Mouse (Mus musculus): ENCODE measurements around the gene Aqp9. TPM values are rescaled to one million over a fixed set of nuclear protein-coding genes. Genes with fewer than 3 reads are reported as not detected.

Aqp9 gene
- polyA plus RNA-seq (2012; ENCODE audit: insufficient read depth, insufficient read length, low replicate concordance, missing spikeins): not detected in 2 replicates

DNA sequence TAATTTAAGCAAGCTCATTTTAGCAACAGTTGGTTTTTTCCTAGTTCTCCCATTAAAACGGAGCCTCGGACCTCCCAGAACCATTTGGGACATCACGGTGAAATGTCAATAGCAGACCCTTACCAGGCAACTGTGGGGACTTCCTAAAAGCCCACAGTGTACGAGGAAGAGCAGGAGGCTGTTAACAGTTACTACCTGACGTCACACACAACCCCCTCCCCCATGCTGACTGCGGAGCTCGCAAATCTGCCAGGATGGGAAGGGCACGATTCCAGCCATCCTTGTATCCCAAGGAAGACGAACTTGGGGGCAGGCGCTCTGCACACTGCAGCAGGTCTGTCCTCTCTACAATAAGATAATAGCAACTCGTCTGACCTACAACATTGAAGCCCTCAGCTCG is at the start of gene Aqp9:
TSS of gene Aqp9 (minus strand) at position 172 of the 400 bp plus-strand sequence.
- Histone ChIP-seq H3K4me1 (ENCODE audit: control insufficient read depth, insufficient read depth, low read length) (peaks cover 11% of the 10 kb centered on the region), H3K27ac (ENCODE audit: insufficient read depth, low read depth, low read length) (no peak within 1 kb of the TSS; the same call in 1 of the 2 replicates), H3K4me3 (ENCODE audit: insufficient read depth, low read depth, low read length) (no peak within 1 kb of the TSS)
- WGBS: 14% methylated on average over 12 of the region's 12 CpGs
- TF ChIP-seq CTCF (IDR thresholded peaks at IDR 0.05; ENCODE audit: insufficient read depth, low read depth, low read length) (no peak), POLR2A (IDR thresholded peaks at IDR 0.05; ENCODE audit: insufficient read depth, low read depth, low read length) (no peak)

DNA sequence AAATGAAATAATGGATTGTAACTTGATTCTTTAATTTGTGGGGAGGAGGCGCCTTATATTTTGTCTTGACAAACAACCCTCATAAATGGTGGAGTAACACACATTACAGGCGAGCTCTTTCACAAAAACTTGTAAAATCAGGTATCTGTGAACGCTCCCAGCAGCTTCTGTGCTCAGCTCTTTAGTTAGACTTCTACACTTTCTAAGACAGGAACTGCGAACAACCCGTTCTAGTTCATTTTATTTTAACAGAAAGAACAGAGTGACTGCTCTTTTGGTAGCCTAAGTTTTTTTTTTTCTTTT is 49.3 kb upstream of the Aqp9 start:
- no peak for TF ChIP-seq CTCF (IDR thresholded peaks at IDR 0.05; ENCODE audit: insufficient read depth, low read depth, low read length)
- TF ChIP-seq POLR2A (IDR thresholded peaks at IDR 0.05; ENCODE audit: insufficient read depth, low read depth, low read length): no peak
- Histone ChIP-seq H3K27ac (ENCODE audit: insufficient read depth, low read depth, low read length) (no peak overlapping the region), H3K4me1 (ENCODE audit: control insufficient read depth, insufficient read depth, low read length) (peaks cover 5% of the 10 kb centered on the region; the same call in 1 of the 2 replicates), H3K4me3 (ENCODE audit: insufficient read depth, low read depth, low read length) (no peak overlapping the region)
- WGBS: 17% methylated on average over 5 of the region's 5 CpGs

DNA sequence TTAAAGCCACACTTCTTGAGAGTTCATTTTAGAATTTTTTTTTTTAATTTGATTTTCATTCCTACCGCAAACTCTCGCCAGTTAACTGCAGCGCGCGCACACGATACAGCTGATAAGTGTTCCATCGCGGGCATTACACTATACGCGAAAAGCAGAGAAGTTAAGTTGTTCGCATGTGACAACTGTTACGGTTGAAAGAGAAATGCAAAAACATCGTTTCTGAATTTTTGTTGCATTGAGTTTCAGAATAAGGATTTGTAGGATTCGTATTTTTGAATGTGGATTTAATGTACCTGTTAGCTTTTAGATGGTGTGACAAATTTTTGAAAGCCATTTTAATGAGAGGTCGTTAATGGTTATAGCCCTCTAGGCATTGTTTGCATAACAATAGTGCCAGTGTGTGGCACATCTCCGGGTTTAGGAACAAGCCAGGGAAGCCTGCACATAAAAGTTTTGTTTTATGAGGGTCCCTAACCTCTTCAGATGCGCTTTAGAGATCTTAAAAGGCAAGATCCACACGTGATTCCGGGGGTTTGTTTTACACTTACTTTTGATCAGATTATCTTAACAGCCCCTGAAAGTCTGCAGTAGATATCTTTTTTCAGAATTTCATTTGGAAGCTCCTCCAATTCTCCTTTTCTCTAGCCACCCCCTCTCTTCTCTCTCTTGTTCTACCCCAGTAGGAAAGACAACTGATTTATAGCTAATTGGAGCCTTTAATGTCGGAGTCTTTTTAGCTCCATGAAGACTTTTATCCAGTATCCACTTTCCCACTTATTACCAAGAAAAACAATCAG is 48.7 kb upstream of the Aqp9 start:
- 9% methylated on average over 20 of the region's 20 CpGs for WGBS
- no peak overlapping the region for H3K27ac ChIP-seq (ENCODE audit: insufficient read depth, low read depth, low read length)
- TF ChIP-seq CTCF (IDR thresholded peaks at IDR 0.05; ENCODE audit: insufficient read depth, low read depth, low read length): no peak
- peaks cover 5% of the 10 kb centered on the region; the same call in 1 of the 2 replicates for H3K4me1 ChIP-seq (ENCODE audit: control insufficient read depth, insufficient read depth, low read length)
- H3K4me3 ChIP-seq (ENCODE audit: insufficient read depth, low read depth, low read length): no peak overlapping the region

DNA sequence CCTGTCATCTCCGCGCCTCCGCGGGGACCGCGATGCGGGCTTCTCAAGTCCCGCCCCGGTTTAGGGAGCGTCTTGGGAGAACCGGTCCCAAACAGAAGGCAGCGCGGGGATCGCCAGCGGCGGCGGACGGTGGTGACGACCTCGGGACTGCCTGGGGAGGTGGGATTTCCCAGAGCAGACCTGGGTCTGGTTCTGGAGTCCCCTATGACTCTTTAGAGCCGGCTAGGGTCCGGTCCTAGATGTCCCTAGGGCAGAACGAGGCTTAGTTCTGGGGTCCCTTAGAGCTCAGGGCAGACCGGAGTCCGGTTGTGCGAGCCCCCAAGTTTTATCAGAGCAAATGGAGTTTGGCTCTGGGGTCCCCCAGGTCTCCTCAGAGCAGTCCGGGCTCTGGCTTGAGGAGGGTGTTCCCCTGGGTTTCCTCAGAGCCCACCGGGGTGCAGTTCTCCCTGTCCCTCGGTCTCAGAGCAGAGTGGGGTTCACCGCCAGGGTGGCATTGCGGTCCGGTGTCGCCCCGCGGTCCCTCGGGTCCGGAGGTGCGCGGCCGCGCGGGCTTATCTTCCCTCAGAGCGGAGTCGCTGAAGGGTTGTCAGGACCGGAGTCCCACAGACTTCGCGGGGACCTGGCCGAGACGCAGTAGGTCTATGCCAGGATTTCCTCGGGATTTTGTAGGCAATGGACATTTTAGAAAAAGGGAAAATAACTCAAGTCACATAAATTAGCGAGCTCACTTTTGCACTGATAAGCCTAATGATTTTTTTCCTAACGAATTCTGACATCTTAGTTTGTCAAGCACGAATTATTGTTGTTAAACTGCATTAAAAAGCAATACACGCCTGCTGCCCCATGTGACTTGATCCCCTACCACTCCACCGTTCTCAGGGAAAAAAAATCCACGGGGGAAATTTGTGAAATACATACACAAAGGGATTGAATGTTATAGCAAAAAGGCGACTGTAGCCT is 47.8 kb upstream of the Aqp9 start:
- Histone ChIP-seq H3K4me3 (ENCODE audit: insufficient read depth, low read depth, low read length) (peak overlapping the region; percentile 1; the same call in 1 of the 2 replicates), H3K27ac (ENCODE audit: insufficient read depth, low read depth, low read length) (no peak overlapping the region), H3K4me1 (ENCODE audit: control insufficient read depth, insufficient read depth, low read length) (peaks cover 5% of the 10 kb centered on the region; the same call in 1 of the 2 replicates)
- WGBS: 2% methylated on average over 57 of the region's 57 CpGs
- TF ChIP-seq POLR2A (IDR thresholded peaks at IDR 0.05; ENCODE audit: insufficient read depth, low read depth, low read length) (no peak), CTCF (IDR thresholded peaks at IDR 0.05; ENCODE audit: insufficient read depth, low read depth, low read length) (no peak)

DNA sequence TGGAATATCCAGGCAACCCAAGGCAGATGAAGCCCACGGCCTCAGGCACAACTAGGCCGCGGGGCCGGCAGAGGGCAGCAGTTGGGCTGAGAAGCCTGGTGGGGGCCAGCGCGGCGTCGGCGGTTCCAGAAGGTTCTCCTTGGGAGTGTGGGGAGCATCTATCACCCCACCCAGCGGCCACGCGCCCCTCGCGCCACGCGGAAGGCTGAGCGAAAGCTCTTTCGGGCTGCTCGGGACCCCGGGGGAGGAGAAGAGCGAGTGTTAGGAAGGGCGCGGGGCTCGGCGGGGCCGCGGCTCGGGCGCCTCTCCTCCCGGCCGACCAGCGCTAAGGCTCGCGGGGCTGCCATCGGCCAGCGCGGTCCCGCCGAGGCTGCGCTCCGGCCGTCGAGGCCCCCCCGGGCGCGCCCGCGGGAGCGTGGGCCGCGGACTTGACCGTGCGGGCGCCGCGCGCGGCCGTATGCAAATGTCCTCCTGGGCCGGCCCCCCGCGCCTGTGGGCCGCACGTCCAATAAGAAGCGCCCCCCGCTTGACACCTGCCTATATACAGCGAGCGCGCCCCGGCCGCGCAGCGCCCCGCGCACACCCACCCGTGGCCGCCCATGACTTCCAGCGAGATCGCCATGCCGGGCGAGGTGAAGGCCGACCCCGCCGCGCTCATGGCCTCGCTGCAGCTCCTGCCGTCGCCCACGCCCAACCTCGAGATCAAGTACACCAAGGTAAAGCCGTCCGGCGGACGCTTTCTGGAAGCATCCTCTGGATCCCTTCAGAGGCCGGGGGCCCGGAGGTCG is 47.0 kb upstream of the Aqp9 start, which contains the start of gene Aldh1a2:
TSS of gene Aldh1a2 (plus strand) at position 542 of the 788 bp plus-strand sequence.
- peaks cover 5% of the 10 kb centered on the region; the same call in 1 of the 2 replicates for H3K4me1 ChIP-seq (ENCODE audit: control insufficient read depth, insufficient read depth, low read length)
- H3K4me3 ChIP-seq (ENCODE audit: insufficient read depth, low read depth, low read length): peak within 1 kb of the TSS; percentile 5; the same call in 1 of the 2 replicates
- TF ChIP-seq POLR2A (IDR thresholded peaks at IDR 0.05; ENCODE audit: insufficient read depth, low read depth, low read length) (no peak), CTCF (IDR thresholded peaks at IDR 0.05; ENCODE audit: insufficient read depth, low read depth, low read length) (peak; percentile 33; the same call in 1 of the 2 replicates)
- no peak within 1 kb of the TSS for H3K27ac ChIP-seq (ENCODE audit: insufficient read depth, low read depth, low read length)
- 2% methylated on average over 85 of the region's 97 CpGs for WGBS

DNA sequence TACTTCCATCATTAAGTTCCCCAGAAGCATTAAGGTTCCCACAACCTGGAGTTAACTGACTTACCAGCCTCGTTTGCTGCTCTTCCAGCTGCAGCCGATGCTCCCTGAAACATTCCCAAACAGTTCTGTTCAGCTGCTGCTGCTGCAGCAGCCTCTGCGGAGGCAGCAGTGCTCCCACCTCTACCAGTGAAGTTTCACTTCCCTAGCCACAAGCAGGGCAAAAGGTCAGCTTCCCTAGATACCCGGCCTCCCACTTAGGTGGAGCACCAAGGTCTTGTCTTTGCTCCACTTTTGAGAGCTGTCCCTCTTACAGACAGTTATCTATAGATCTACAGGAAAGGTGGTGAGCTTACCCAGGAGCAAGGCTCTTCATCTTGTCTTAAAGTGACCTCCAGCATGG is 45.2 kb upstream of the Aqp9 start:
- no peak for TF ChIP-seq CTCF (IDR thresholded peaks at IDR 0.05; ENCODE audit: insufficient read depth, low read depth, low read length)
- TF ChIP-seq POLR2A (IDR thresholded peaks at IDR 0.05; ENCODE audit: insufficient read depth, low read depth, low read length): no peak
- peaks cover 5% of the 10 kb centered on the region; the same call in 1 of the 2 replicates for H3K4me1 ChIP-seq (ENCODE audit: control insufficient read depth, insufficient read depth, low read length)
- no peak overlapping the region for H3K4me3 ChIP-seq (ENCODE audit: insufficient read depth, low read depth, low read length)
- WGBS: 48% methylated on average over 4 of the region's 4 CpGs
- H3K27ac ChIP-seq (ENCODE audit: insufficient read depth, low read depth, low read length): no peak overlapping the region

DNA sequence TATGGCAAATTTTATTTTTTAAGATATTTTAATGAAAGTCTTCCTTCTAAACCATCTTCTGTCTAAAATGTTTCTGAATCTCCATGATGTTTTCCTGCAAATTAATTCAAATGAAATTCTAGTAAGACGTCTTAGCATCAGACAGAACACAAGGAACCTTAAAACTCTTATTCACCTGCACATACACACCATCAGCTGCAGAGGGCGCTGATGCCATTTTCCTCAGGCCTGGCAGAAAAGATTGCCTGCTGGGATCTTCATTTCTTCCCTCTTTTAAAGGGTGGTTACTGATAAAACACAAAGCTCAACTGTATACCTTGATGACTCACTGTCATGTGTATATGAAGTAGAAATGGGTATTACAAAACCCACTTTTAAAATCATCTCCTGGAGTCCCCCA is 42.4 kb upstream of the Aqp9 start:
- no peak for TF ChIP-seq CTCF (IDR thresholded peaks at IDR 0.05; ENCODE audit: insufficient read depth, low read depth, low read length)
- TF ChIP-seq POLR2A (IDR thresholded peaks at IDR 0.05; ENCODE audit: insufficient read depth, low read depth, low read length): no peak
- Histone ChIP-seq H3K4me1 (ENCODE audit: control insufficient read depth, insufficient read depth, low read length) (peaks cover 5% of the 10 kb centered on the region; the same call in 1 of the 2 replicates), H3K27ac (ENCODE audit: insufficient read depth, low read depth, low read length) (no peak overlapping the region), H3K4me3 (ENCODE audit: insufficient read depth, low read depth, low read length) (no peak overlapping the region)
- WGBS: 14% methylated on average over 2 of the region's 2 CpGs

DNA sequence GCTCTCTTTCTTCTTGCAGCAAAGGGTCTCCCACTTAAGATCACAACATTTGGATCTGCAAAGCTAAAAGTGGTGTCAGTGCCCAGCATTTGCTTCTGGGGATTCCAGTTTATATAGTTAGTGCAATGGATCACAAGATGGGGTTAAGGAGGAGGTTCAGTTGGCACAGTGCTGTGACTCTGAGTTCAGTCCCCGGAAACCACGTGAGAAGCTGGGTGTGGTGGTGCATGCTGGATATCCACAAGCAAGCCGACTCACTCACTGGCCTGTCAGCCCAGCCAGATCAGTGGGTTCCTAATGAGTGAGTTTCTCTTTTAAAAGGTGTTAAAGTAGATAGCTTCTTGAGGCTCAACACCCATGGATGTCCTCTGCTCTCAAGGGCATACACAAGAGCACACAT is 40.8 kb upstream of the Aqp9 start:
- H3K4me3 ChIP-seq (ENCODE audit: insufficient read depth, low read depth, low read length): no peak overlapping the region
- H3K27ac ChIP-seq (ENCODE audit: insufficient read depth, low read depth, low read length): no peak overlapping the region
- TF ChIP-seq POLR2A (IDR thresholded peaks at IDR 0.05; ENCODE audit: insufficient read depth, low read depth, low read length) (no peak), CTCF (IDR thresholded peaks at IDR 0.05; ENCODE audit: insufficient read depth, low read depth, low read length) (no peak)
- no peaks in the 10 kb centered on the region for H3K4me1 ChIP-seq (ENCODE audit: control insufficient read depth, insufficient read depth, low read length)
- 72% methylated on average over 3 of the region's 3 CpGs for WGBS

Measured in olfactory bulb, adult 2 months (tissue).